Mouse (Mus musculus) myocyte (in vitro differentiated cells): ENCODE measurements around the gene Mpp6.

Experiments used
- CEBPB ChIP-seq: IDR thresholded peaks from 2 replicates; pipeline ENCODE4 v1.6.1; 2011; ENCODE audit warnings: mild to moderate bottlenecking, moderate library complexity; ENCODE audit not compliant: poor library complexity, insufficient read depth, severe bottlenecking
- E2F4 ChIP-seq: IDR thresholded peaks from one replicate; pipeline ENCODE4 v1.6.1; 2011; ENCODE audit warnings: mild to moderate bottlenecking, control low read depth, moderate library complexity; ENCODE audit not compliant: insufficient read depth
- POLR2A ChIP-seq: IDR thresholded peaks from one replicate; pipeline ENCODE4 v1.6.1; 2011; ENCODE audit warnings: low read depth, mild to moderate bottlenecking, control low read depth, moderate library complexity; ENCODE audit not compliant: insufficient read length
- SRF ChIP-seq: IDR thresholded peaks from one replicate; pipeline ENCODE4 v1.6.1; 2011; ENCODE audit warnings: low read depth; ENCODE audit not compliant: control insufficient read depth, insufficient read length
- TCF12 ChIP-seq: IDR thresholded peaks from one replicate; pipeline ENCODE4 v1.6.1; 2011; ENCODE audit warnings: mild to moderate bottlenecking, control low read depth; ENCODE audit not compliant: poor library complexity, insufficient read depth, severe bottlenecking
- USF1 ChIP-seq: IDR thresholded peaks from one replicate; pipeline ENCODE4 v1.6.1; 2011; ENCODE audit warnings: low read depth, mild to moderate bottlenecking, control low read depth, moderate library complexity

GRCm38 (mm10) chr6:50137651-50138050 lies 27.6 kb downstream of the Mpp6 start:
- TF ChIP-seq CEBPB: no peak
- TF ChIP-seq POLR2A: no peak
- TF ChIP-seq E2F4: no peak
- TF ChIP-seq USF1: no peak
- no peak for TF ChIP-seq SRF
- no peak for TF ChIP-seq TCF12
